Mouse (Mus musculus) heart, adult 8-10 months (tissue): ENCODE results near the gene Tnpo1. TPM values are rescaled to one million over a fixed set of nuclear protein-coding genes. Genes with fewer than 3 reads are reported as not detected.
"Not testable (repeated sequence)": the region's sequence is repeated elsewhere in the genome, so short reads cannot be mapped to it uniquely, and the experiment has no call there.

Experiments
- DNase-seq: peaks from one replicate; pipeline ENCODE4 v3.0.0; 2022; ENCODE audit warnings: low spot score
- total RNA-seq, 4 experiments: library from RNA; stranded (reverse); gene quantifications; 2 replicates each; pipeline ENCODE4 v1.2.4; 2022

Gene Tnpo1
- total RNA-seq, 4 experiments from 2014 or later, result 60.0 to 73.3 (median 64.3) TPM

- DNase-seq, result peak; percentile 89
Observed at GRCm38 (mm10) chr13:98890871-98891219, 35.3 kb downstream of the Tnpo1 start.

- peak; percentile 16 for DNase-seq
Observed at GRCm38 (mm10) chr13:98890137-98890870, 35.9 kb downstream of the Tnpo1 start.

- DNase-seq, result no peak
Observed at GRCm38 (mm10) chr13:98889211-98889610, 37.0 kb downstream of the Tnpo1 start.

- DNase-seq, result no peak
Observed at GRCm38 (mm10) chr13:98883774-98884173, 42.4 kb downstream of the Tnpo1 start.

GRCm38 (mm10) chr13:98881991-98882390, 44.2 kb downstream of the Tnpo1 start:
- DNase-seq, result no peak

- peak; percentile 38 for DNase-seq
Observed at GRCm38 (mm10) chr13:98880336-98880735, 45.8 kb downstream of the Tnpo1 start.

- DNase-seq, result no peak
Observed at GRCm38 (mm10) chr13:98879422-98879821, 46.8 kb downstream of the Tnpo1 start.

- no peak for DNase-seq
Observed at GRCm38 (mm10) chr13:98877165-98877564, 49.0 kb downstream of the Tnpo1 start.

GRCm38 (mm10) chr13:98874727-98875126, 51.5 kb downstream of the Tnpo1 start:
- no peak for DNase-seq

- no peak for DNase-seq
Observed at GRCm38 (mm10) chr13:98872273-98872847, 53.8 kb downstream of the Tnpo1 start.

- no peak for DNase-seq
Observed at GRCm38 (mm10) chr13:98871263-98871662, 54.9 kb downstream of the Tnpo1 start.

GRCm38 (mm10) chr13:98868236-98868923, 57.8 kb downstream of the Tnpo1 start:
- no peak for DNase-seq

- DNase-seq, result peak; percentile 63
Observed at GRCm38 (mm10) chr13:98867810-98868209, 58.4 kb downstream of the Tnpo1 start.

- DNase-seq, result no peak
Observed at GRCm38 (mm10) chr13:98855291-98855690, 70.9 kb downstream of the Tnpo1 start.

GRCm38 (mm10) chr13:98845794-98846193, 80.4 kb downstream of the Tnpo1 start:
- DNase-seq, result no peak

- DNase-seq, result no peak
Observed at GRCm38 (mm10) chr13:98836423-98837088, 89.6 kb downstream of the Tnpo1 start.

GRCm38 (mm10) chr13:98835740-98836139, 90.4 kb downstream of the Tnpo1 start:
- no peak for DNase-seq

GRCm38 (mm10) chr13:98834723-98835122, 91.5 kb downstream of the Tnpo1 start:
- no peak for DNase-seq

GRCm38 (mm10) chr13:98834199-98834598, 92.0 kb downstream of the Tnpo1 start:
- no peak for DNase-seq

GRCm38 (mm10) chr13:98832451-98833450, 93.4 kb downstream of the Tnpo1 start:
- DNase-seq, result no peak

- not testable (repeated sequence) for DNase-seq
Observed at GRCm38 (mm10) chr13:98829026-98829425, 97.2 kb downstream of the Tnpo1 start.
